Mouse (Mus musculus) testis, adult 2 months (tissue): ENCODE results near the gene Arhgap8.

Experiments used
- CTCF ChIP-seq: fragments of 200-500 bp; IDR thresholded peaks from 2 replicates; pipeline ENCODE4 v1.5.1; 2012; ENCODE audit warnings: low read depth, mild to moderate bottlenecking, inconsistent platforms, low read length, moderate library complexity; ENCODE audit not compliant: control insufficient read depth, insufficient read depth, insufficient replicate concordance
- POLR2A ChIP-seq: fragments of 200-500 bp; IDR thresholded peaks from 2 replicates; pipeline ENCODE4 v1.6.1; 2012; ENCODE audit warnings: low read depth, mild to moderate bottlenecking, inconsistent platforms, low read length, moderate library complexity; ENCODE audit not compliant: control insufficient read depth

- TF ChIP-seq CTCF (no peak), POLR2A (no peak)
These were observed 37.0 kb upstream of the Arhgap8 start for GRCm38 (mm10) chr15:84682821-84683220.
